ENCODE assay signal across 33 mouse cellular contexts in the genomic region with DNA sequence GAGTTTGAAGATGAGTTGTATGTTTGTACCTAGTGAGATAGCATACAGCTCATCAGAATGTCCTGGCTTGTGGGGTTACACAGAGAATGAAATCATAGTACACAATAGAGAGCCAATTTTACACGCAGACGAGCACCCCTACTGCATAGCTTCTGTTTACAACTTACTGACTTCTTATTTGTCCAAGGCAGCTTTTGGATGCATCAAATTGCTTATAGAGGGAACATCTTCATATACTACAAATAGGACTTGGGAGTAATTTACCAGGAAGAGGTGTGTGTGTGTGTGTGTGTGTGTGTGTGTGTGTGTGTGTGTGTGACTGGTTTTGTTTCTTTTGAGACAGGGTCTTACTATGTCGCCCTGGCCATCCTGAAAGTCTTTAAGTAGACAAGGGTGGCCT. TPM values are rescaled to one million over a fixed set of nuclear protein-coding genes. Genes with fewer than 3 reads are reported as not detected.
DNase-seq lines count a peak whose midpoint lies in the region; ATAC-seq and TF ChIP-seq lines count a peak whose summit lies in the region.
"Had no signal": no experiment of that assay in that cellular context is flagged by ENCODE, and none has a peak within 500 bp of the region (broad histone marks: within the 10 kb centered on the region; RNA-seq: fewer than 3 reads in every experiment).

No protein-coding gene starts in this region.

- no peak for ATAC-seq in heart, embryonic 12.5 days (ENCODE audit: insufficient number of reproducible peaks, low FRiP score)
- ATAC-seq in limb, embryonic 11.5 days (ENCODE audit: insufficient number of reproducible peaks, low FRiP score, low TSS enrichment, low read depth): no peak
- no peak for ATAC-seq in liver, embryonic 12.5 days
- ATAC-seq in stomach, postnatal 0 days (ENCODE audit: low FRiP score, low TSS enrichment): no peak
- ATAC-seq: activated CD4-positive, CD25-positive, alpha-beta regulatory T cell, adult 4 months; forebrain, embryonic 14.5 days; lung, postnatal 0 days had no signal

- WGBS in heart, embryonic 12.5 days: 72% methylated on average over 3 of the region's 3 CpGs
- 85% methylated on average over 3 of the region's 3 CpGs for WGBS in limb, embryonic 11.5 days
- 87% methylated on average over 3 of the region's 3 CpGs for whole genome bisulfite sequencing in limb, embryonic 10.5 days
- 51% methylated on average over 3 of the region's 3 CpGs for WGBS in liver, embryonic 12.5 days (ENCODE audit: insufficient replicate concordance)
- 77% methylated on average over 3 of the region's 3 CpGs for WGBS in stomach, postnatal 0 days

- no peak for DNase-seq in heart, postnatal 36 days
- DNase-seq in limb, embryonic 11.5 days (ENCODE audit: low spot score): peak; percentile 9
- DNase-seq in limb, embryonic 10.5 days (ENCODE audit: low spot score): no peak
- DNase-seq in stomach, postnatal 0 days (ENCODE audit: low spot score): peak; percentile 11
- no peak for DNase-seq in lung, postnatal 14 days
- no peak for DNase-seq in Muller cell, postnatal 12 days (ENCODE audit: inconsistent ontology term)
- DNase-seq: adrenal gland, adult 8-10 months; right cerebral cortex, adult 18-20 months; right cerebral cortex, postnatal 4 days; thymus, adult 18-20 months; thymus, postnatal 36 days had no signal

- no peak overlapping the region for H3K4me2 ChIP-seq in heart, embryonic 12.5 days
- no peak overlapping the region for H3K4me2 ChIP-seq in limb, embryonic 11.5 days (ENCODE audit: low read depth, severe bottlenecking)
- peak overlapping the region; percentile 73 for H3K4me2 ChIP-seq in liver, embryonic 12.5 days
- no peak overlapping the region for H3K4me2 ChIP-seq in stomach, postnatal 0 days (replicated peaks; ENCODE audit: low read depth)
- H3K4me2 ChIP-seq: hindbrain, embryonic 15.5 days; midbrain, embryonic 11.5 days; neural tube, embryonic 15.5 days had no signal

- intact Hi-C loops in heart, postnatal 36 days (cut with DNase I): loop anchor here (5.0 to 10.0 kb wide), 2 partner anchors 216 to 1034 kb away; no protein-coding TSS in a partner anchor

- no peak overlapping the region for H3K9ac ChIP-seq in heart, embryonic 12.5 days
- no peak overlapping the region for H3K9ac ChIP-seq in limb, embryonic 11.5 days (ENCODE audit: low read length)
- peak overlapping the region; percentile 100 for H3K9ac ChIP-seq in liver, embryonic 12.5 days
- no peak overlapping the region for H3K9ac ChIP-seq in stomach, postnatal 0 days (ENCODE audit: low read length)
- H3K9ac ChIP-seq: hindbrain, embryonic 15.5 days; neural tube, embryonic 15.5 days had no signal

- peaks cover 8% of the 10 kb centered on the region; the same call in 1 of the 2 replicates for H3K36me3 ChIP-seq in heart, embryonic 12.5 days
- no peaks in the 10 kb centered on the region for H3K36me3 ChIP-seq in limb, embryonic 11.5 days (ENCODE audit: control insufficient read depth, insufficient read depth, low read length)
- H3K36me3 ChIP-seq in limb, embryonic 10.5 days: peaks cover 8% of the 10 kb centered on the region
- H3K36me3 ChIP-seq in liver, embryonic 12.5 days: peaks cover 20% of the 10 kb centered on the region
- H3K36me3 ChIP-seq in stomach, postnatal 0 days (ENCODE audit: control insufficient read depth, insufficient read depth, low read length): no peaks in the 10 kb centered on the region

- no peak overlapping the region for H3K4me3 ChIP-seq in heart, embryonic 12.5 days
- H3K4me3 ChIP-seq in limb, embryonic 11.5 days (ENCODE audit: low read depth, low read length): no peak overlapping the region
- H3K4me3 ChIP-seq in limb, embryonic 10.5 days: no peak overlapping the region
- peak overlapping the region; percentile 100; the same call in 1 of the 2 replicates for H3K4me3 ChIP-seq in liver, embryonic 12.5 days
- no peak overlapping the region for H3K4me3 ChIP-seq in stomach, postnatal 0 days (ENCODE audit: low read depth, low read length)
- H3K4me3 ChIP-seq: hindbrain, embryonic 15.5 days had no signal

- H3K4me1 ChIP-seq in heart, embryonic 12.5 days (replicated peaks): peaks cover 18% of the 10 kb centered on the region
- no peaks in the 10 kb centered on the region for H3K4me1 ChIP-seq in limb, embryonic 11.5 days (ENCODE audit: control insufficient read depth, insufficient read depth, low read length)
- H3K4me1 ChIP-seq in limb, embryonic 10.5 days: peaks cover 9% of the 10 kb centered on the region
- peaks cover 67% of the 10 kb centered on the region for H3K4me1 ChIP-seq in liver, embryonic 12.5 days
- H3K4me1 ChIP-seq in stomach, postnatal 0 days (replicated peaks; ENCODE audit: control insufficient read depth, insufficient read depth): no peaks in the 10 kb centered on the region

- peak overlapping the region; percentile 88 for H3K27ac ChIP-seq in heart, embryonic 12.5 days (ENCODE audit: poor library complexity, severe bottlenecking)
- H3K27ac ChIP-seq in limb, embryonic 11.5 days (replicated peaks; ENCODE audit: low read depth, low read length): no peak overlapping the region
- H3K27ac ChIP-seq in limb, embryonic 10.5 days: no peak overlapping the region
- H3K27ac ChIP-seq in liver, embryonic 12.5 days: peak overlapping the region; percentile 100
- H3K27ac ChIP-seq in stomach, postnatal 0 days (replicated peaks): no peak overlapping the region
- H3K27ac ChIP-seq: hindbrain, embryonic 15.5 days; neural tube, embryonic 15.5 days had no signal

- H3K9me3 ChIP-seq in heart, embryonic 12.5 days (replicated peaks): no peaks in the 10 kb centered on the region
- no peaks in the 10 kb centered on the region for H3K9me3 ChIP-seq in limb, embryonic 11.5 days (ENCODE audit: control insufficient read depth, low read length)
- H3K9me3 ChIP-seq in limb, embryonic 10.5 days (replicated peaks): no peaks in the 10 kb centered on the region
- H3K9me3 ChIP-seq in liver, embryonic 12.5 days (replicated peaks): no peaks in the 10 kb centered on the region
- H3K9me3 ChIP-seq in stomach, postnatal 0 days (ENCODE audit: control insufficient read depth, low read length): no peaks in the 10 kb centered on the region
- H3K9me3 ChIP-seq: G1E; hindbrain, embryonic 15.5 days; neural tube, embryonic 15.5 days had no signal

- no peak for TF ChIP-seq EP300 in stomach, postnatal 0 days (optimal IDR thresholded peaks at IDR 0.05)

- no peaks in the 10 kb centered on the region for H3K27me3 ChIP-seq in heart, embryonic 12.5 days (replicated peaks)
- no peaks in the 10 kb centered on the region for H3K27me3 ChIP-seq in limb, embryonic 11.5 days (ENCODE audit: control insufficient read depth, insufficient read depth, low read length)
- no peaks in the 10 kb centered on the region for H3K27me3 ChIP-seq in limb, embryonic 10.5 days (ENCODE audit: low read depth, poor library complexity, severe bottlenecking)
- H3K27me3 ChIP-seq in liver, embryonic 12.5 days (replicated peaks): no peaks in the 10 kb centered on the region
- H3K27me3 ChIP-seq in stomach, postnatal 0 days (ENCODE audit: control insufficient read depth, insufficient read depth, low read length): no peaks in the 10 kb centered on the region
- H3K27me3 ChIP-seq: CH12.LX; hindbrain, embryonic 15.5 days; neural tube, embryonic 15.5 days had no signal

- TF ChIP-seq CTCF in stomach, postnatal 0 days (IDR thresholded peaks at IDR 0.05; ENCODE audit: low read depth): no peak

RNA-seq across cellular contexts. Expression of gene Cpox, which starts 1.5 kb away (rescaled TPM):
- 39.9 and 48.0 TPM in 2 replicates for polyA plus RNA-seq in heart, embryonic 12.5 days (2016; fragmentation: Nextera tagmentation; extraction: Ambion mirVana)
- 10 to 100 TPM; 39.8 to 40.0 TPM for total RNA-seq in heart, postnatal 36 days (2021)
- polyA plus RNA-seq in limb, embryonic 11.5 days (2014; fragmentation: Nextera tagmentation; extraction: Ambion mirVana): 21.9 and 23.5 TPM in 2 replicates
- 26.6 and 29.7 TPM in 2 replicates for polyA plus RNA-seq in limb, embryonic 10.5 days (2016; fragmentation: Nextera tagmentation; extraction: Ambion mirVana)
- polyA plus RNA-seq in liver, embryonic 12.5 days (2016; fragmentation: Nextera tagmentation; extraction: Ambion mirVana): 692 and 703 TPM in 2 replicates
- polyA plus RNA-seq in stomach, postnatal 0 days (2015; fragmentation: Nextera tagmentation; extraction: Ambion mirVana): 42.3 and 44.9 TPM in 2 replicates

RNA-seq across cellular contexts. Expression of gene E330017A01Rik, which starts 30.0 kb away (rescaled TPM):
- 0.17 TPM in 1 of 2 replicates, not detected in the other for polyA plus RNA-seq in heart, embryonic 12.5 days (2016; fragmentation: Nextera tagmentation; extraction: Ambion mirVana)
- not detected for total RNA-seq in heart, postnatal 36 days (2021)
- polyA plus RNA-seq in limb, embryonic 11.5 days (2014; fragmentation: Nextera tagmentation; extraction: Ambion mirVana): not detected in 2 replicates
- polyA plus RNA-seq in limb, embryonic 10.5 days (2016; fragmentation: Nextera tagmentation; extraction: Ambion mirVana): not detected in 2 replicates
- polyA plus RNA-seq in liver, embryonic 12.5 days (2016; fragmentation: Nextera tagmentation; extraction: Ambion mirVana): not detected in 2 replicates
- not detected in 2 replicates for polyA plus RNA-seq in stomach, postnatal 0 days (2015; fragmentation: Nextera tagmentation; extraction: Ambion mirVana)
- total RNA-seq: adrenal gland, adult 8-10 months; gastrocnemius, adult 8-10 months; granulocyte monocyte progenitor cell, adult 5-6 weeks; heart, postnatal 14 days; layer of hippocampus, adult 8-10 months; left cerebral cortex, postnatal 14 days; megakaryocyte progenitor cell, adult 5-6 weeks; midbrain, postnatal 0 days had no signal
- polyA plus RNA-seq: activated CD4-positive, CD25-positive, alpha-beta regulatory T cell, adult 4 months; embryonic facial prominence, embryonic 11.5 days; forebrain, embryonic 14.5 days; G1E; intestine, embryonic 14.5 days; limb, embryonic 14.5 days; lung, postnatal 0 days; midbrain, embryonic 11.5 days; neural tube, embryonic 15.5 days; stomach, embryonic 14.5 days had no signal

RNA-seq across cellular contexts. Expression of gene Gpr15, which starts 50.3 kb away (rescaled TPM):
- polyA plus RNA-seq in heart, embryonic 12.5 days (2016; fragmentation: Nextera tagmentation; extraction: Ambion mirVana): not detected in 2 replicates
- not detected for total RNA-seq in heart, postnatal 36 days (2021)
- polyA plus RNA-seq in limb, embryonic 11.5 days (2014; fragmentation: Nextera tagmentation; extraction: Ambion mirVana): not detected in 2 replicates
- polyA plus RNA-seq in limb, embryonic 10.5 days (2016; fragmentation: Nextera tagmentation; extraction: Ambion mirVana): 0.11 TPM in 1 of 2 replicates, not detected in the other
- polyA plus RNA-seq in liver, embryonic 12.5 days (2016; fragmentation: Nextera tagmentation; extraction: Ambion mirVana): not detected in 2 replicates
- not detected in 2 replicates for polyA plus RNA-seq in stomach, postnatal 0 days (2015; fragmentation: Nextera tagmentation; extraction: Ambion mirVana)
- total RNA-seq: adrenal gland, adult 8-10 months; gastrocnemius, adult 8-10 months; heart, postnatal 14 days; layer of hippocampus, adult 8-10 months; left cerebral cortex, postnatal 14 days had no signal
- polyA plus RNA-seq: embryonic facial prominence, embryonic 11.5 days; forebrain, embryonic 14.5 days; G1E; hindbrain, embryonic 15.5 days; intestine, embryonic 14.5 days; kidney, embryonic 14.5 days; midbrain, embryonic 11.5 days; midbrain, postnatal 0 days; neural tube, embryonic 15.5 days; stomach, embryonic 14.5 days had no signal

RNA-seq across cellular contexts. Expression of gene Gm813, which starts 51.8 kb away (rescaled TPM):
- polyA plus RNA-seq in heart, embryonic 12.5 days (2016; fragmentation: Nextera tagmentation; extraction: Ambion mirVana): not detected in 2 replicates
- not detected for total RNA-seq in heart, postnatal 36 days (2021)
- polyA plus RNA-seq in limb, embryonic 11.5 days (2014; fragmentation: Nextera tagmentation; extraction: Ambion mirVana): not detected in 2 replicates
- polyA plus RNA-seq in limb, embryonic 10.5 days (2016; fragmentation: Nextera tagmentation; extraction: Ambion mirVana): not detected in 2 replicates
- polyA plus RNA-seq in liver, embryonic 12.5 days (2016; fragmentation: Nextera tagmentation; extraction: Ambion mirVana): not detected in 2 replicates
- polyA plus RNA-seq in stomach, postnatal 0 days (2015; fragmentation: Nextera tagmentation; extraction: Ambion mirVana): not detected in 2 replicates
- total RNA-seq: adrenal gland, adult 8-10 months; CH12.LX; gastrocnemius, adult 8-10 months; granulocyte monocyte progenitor cell, adult 5-6 weeks; heart, postnatal 14 days; layer of hippocampus, adult 8-10 months; left cerebral cortex, postnatal 14 days; megakaryocyte progenitor cell, adult 5-6 weeks; midbrain, postnatal 0 days had no signal
- polyA plus RNA-seq: activated CD4-positive, CD25-positive, alpha-beta regulatory T cell, adult 4 months; embryonic facial prominence, embryonic 11.5 days; forebrain, embryonic 14.5 days; G1E; hindbrain, embryonic 15.5 days; intestine, embryonic 14.5 days; kidney, embryonic 14.5 days; limb, embryonic 14.5 days; lung, postnatal 0 days; midbrain, embryonic 11.5 days; midbrain, postnatal 0 days; neural tube, embryonic 15.5 days; stomach, embryonic 14.5 days had no signal

RNA-seq across cellular contexts. Expression of gene Cldnd1, which starts 59.1 kb away (rescaled TPM):
- polyA plus RNA-seq in heart, embryonic 12.5 days (2016; fragmentation: Nextera tagmentation; extraction: Ambion mirVana): 111 and 112 TPM in 2 replicates
- 10 to 100 TPM; 51.7 to 51.9 TPM for total RNA-seq in heart, postnatal 36 days (2021)
- polyA plus RNA-seq in limb, embryonic 11.5 days (2014; fragmentation: Nextera tagmentation; extraction: Ambion mirVana): 126 and 129 TPM in 2 replicates
- polyA plus RNA-seq in limb, embryonic 10.5 days (2016; fragmentation: Nextera tagmentation; extraction: Ambion mirVana): 92.9 and 108 TPM in 2 replicates
- 41.3 and 41.8 TPM in 2 replicates for polyA plus RNA-seq in liver, embryonic 12.5 days (2016; fragmentation: Nextera tagmentation; extraction: Ambion mirVana)
- 91.1 and 92.7 TPM in 2 replicates for polyA plus RNA-seq in stomach, postnatal 0 days (2015; fragmentation: Nextera tagmentation; extraction: Ambion mirVana)

Comparison
In these comparisons a context has a peak if more than half of its experiments do, and no peak if none do; other contexts are left out.
1. DNase-seq: peak in limb, embryonic 11.5 days (single experiment) and stomach, postnatal 0 days (single experiment); none in heart, postnatal 36 days (0 of 2), limb, embryonic 10.5 days (single experiment), lung, postnatal 14 days (single experiment) and Muller cell, postnatal 12 days (single experiment).
2. H3K27ac ChIP-seq: peak in heart, embryonic 12.5 days (single experiment) and liver, embryonic 12.5 days (single experiment); none in limb, embryonic 11.5 days (single experiment), limb, embryonic 10.5 days (single experiment) and stomach, postnatal 0 days (single experiment).
3. RNA of gene Cpox, which starts 1.5 kb away (polyA plus RNA-seq): 692 to 703 TPM in liver, embryonic 12.5 days; 39.9 to 48.0 TPM in heart, embryonic 12.5 days, 42.3 to 44.9 TPM in stomach, postnatal 0 days, 26.6 to 29.7 TPM in limb, embryonic 10.5 days and 21.9 to 23.5 TPM in limb, embryonic 11.5 days; every median in the first group is over 10 times any median in the second.